Mouse (Mus musculus): ENCODE measurements around the gene Slc39a11. TPM values are rescaled to one million over a fixed set of nuclear protein-coding genes. Genes with fewer than 3 reads are reported as not detected.
A peak's percentile ranks its signal among the peaks of the same experiment; 100 is the strongest.
"Not testable (repeated sequence)": the region's sequence is repeated elsewhere in the genome, so short reads cannot be mapped to it uniquely, and the experiment has no call there.

Slc39a11 gene
- total RNA-seq, 2 experiments from 2014 or later, result 11.2 to 11.4 TPM

DNA sequence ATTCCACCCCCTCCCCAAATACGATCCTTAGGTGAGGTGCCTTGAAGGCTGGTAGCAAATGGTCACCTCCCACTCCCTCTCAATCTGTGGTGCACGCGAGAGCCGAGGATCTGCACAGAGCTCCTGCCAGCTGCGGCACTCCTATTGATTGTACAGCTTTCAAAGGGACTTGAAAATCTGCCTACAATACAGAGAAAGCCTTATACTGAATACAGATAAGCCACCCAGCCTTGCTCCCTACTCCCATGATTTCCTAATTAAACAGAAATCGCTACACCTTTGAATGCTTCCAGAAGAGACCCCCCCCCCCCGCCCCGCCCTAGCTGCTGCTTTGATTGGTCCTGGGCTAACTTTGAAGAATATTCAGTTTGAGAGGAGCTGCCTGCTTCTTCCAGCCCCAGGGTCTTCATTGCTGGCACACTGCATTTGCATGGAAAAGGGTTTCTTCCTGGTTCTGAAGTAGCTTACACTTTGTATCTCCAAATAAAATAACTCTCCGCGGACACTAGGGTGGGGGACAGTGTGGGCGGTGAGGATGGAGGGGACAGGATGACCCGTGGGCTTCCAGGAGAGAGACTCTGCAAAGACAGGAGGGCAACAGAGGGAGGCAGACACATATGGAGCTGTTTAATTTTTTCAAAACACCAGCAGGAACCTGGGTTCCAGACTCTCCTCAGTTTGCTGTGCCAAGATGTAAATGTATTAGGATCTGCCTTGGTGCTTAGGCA is 48.1 kb downstream of the Slc39a11 start:
- ATAC-seq (ENCODE audit: poor library complexity, severe bottlenecking), result no peak

- ATAC-seq (ENCODE audit: poor library complexity, severe bottlenecking), result no peak
Observed at GRCm38 (mm10) chr11:113600526-113601245, 49.2 kb downstream of the Slc39a11 start.

DNA sequence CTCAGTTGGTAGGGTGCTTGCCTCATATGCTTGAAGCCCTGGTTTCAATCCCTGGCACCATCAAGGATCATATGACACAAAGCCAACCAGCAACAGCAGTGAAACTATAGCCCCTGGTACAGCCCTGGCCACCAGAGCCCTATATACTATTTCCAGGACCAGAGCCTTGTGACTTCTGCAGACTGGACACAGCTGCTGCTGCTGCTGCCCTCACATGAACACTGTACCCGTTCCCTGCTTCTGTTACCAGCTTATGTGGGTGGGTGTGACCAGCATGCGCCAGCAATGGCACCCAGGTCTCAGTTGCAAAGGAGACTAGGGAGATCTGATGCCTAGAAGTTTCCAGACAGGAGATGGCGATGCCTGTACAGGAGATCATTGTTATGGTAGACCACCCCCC is 52.2 kb downstream of the Slc39a11 start:
- no peak for ATAC-seq (ENCODE audit: poor library complexity, severe bottlenecking)

- ATAC-seq (ENCODE audit: poor library complexity, severe bottlenecking), result no peak
Observed at GRCm38 (mm10) chr11:113595144-113595543, 54.7 kb downstream of the Slc39a11 start.

- ATAC-seq (ENCODE audit: poor library complexity, severe bottlenecking), result no peak
Observed at GRCm38 (mm10) chr11:113588936-113589335, 60.9 kb downstream of the Slc39a11 start.

- no peak for ATAC-seq (ENCODE audit: poor library complexity, severe bottlenecking)
Observed at GRCm38 (mm10) chr11:113586423-113586822, 63.5 kb downstream of the Slc39a11 start.

DNA sequence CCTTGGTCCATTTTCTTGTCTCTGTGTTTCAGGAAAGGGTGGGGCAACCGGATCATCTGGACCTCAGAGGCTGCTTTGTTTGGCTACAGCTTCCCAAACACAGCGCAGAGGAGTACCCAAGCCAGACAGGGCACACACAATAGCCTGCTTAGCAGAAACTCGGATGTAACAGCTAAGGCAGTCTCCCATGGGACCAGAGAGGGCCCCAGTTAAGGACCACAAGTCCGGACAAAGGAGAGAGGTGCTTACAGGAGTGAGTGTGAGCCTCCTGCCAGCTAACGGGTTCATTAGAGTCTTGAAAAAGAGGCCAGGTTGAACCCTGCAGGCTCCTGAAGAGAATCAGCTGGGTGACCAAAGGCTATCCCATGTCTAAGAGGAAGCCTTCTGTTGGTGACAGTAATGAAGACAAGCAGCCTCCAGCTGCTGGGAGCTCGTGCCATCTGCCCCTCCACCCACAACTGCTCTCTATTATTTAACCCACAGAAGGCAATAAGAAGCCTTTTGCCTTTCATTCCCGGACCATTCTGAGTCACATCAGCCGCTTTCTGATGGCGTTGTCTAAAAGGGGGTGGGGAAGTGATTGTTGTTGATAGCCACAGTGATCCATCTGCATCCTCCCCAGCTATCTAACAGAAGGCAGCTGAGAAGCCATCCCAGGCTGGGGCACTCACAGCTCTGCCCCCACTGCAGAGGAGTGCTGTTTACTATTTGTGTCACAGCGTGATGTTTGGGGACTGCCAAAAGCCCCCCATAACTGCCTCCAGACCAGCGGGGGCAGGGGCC is 65.8 kb downstream of the Slc39a11 start:
- ATAC-seq (ENCODE audit: poor library complexity, severe bottlenecking), result no peak

- ATAC-seq (ENCODE audit: poor library complexity, severe bottlenecking), result no peak
Observed at GRCm38 (mm10) chr11:113577221-113577620, 72.7 kb downstream of the Slc39a11 start.

DNA sequence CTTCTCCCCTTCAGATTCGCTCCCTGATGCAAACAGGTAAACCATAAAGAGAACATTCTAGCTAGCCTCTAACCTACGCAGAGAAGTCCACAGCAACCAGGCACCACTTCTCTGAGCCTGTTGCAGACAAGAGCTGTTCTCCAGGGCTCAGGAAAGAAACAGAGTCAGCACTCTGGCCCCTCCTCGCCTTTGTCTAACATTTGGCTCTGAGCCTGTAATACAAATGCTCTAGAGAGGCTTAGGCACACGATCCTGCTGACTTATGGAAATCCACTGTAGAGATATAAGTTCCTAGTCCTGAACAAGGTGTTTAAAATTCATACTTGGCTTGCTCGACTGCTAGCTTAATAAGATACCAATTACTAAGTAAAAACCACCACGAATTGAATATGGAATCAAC is 77.2 kb downstream of the Slc39a11 start:
- no peak for ATAC-seq (ENCODE audit: poor library complexity, severe bottlenecking)

GRCm38 (mm10) chr11:113571616-113572015 is 78.3 kb downstream of the Slc39a11 start:
- ATAC-seq (ENCODE audit: poor library complexity, severe bottlenecking), result no peak

- ATAC-seq (ENCODE audit: poor library complexity, severe bottlenecking), result no peak
Observed at GRCm38 (mm10) chr11:113568999-113569398, 80.9 kb downstream of the Slc39a11 start.

DNA sequence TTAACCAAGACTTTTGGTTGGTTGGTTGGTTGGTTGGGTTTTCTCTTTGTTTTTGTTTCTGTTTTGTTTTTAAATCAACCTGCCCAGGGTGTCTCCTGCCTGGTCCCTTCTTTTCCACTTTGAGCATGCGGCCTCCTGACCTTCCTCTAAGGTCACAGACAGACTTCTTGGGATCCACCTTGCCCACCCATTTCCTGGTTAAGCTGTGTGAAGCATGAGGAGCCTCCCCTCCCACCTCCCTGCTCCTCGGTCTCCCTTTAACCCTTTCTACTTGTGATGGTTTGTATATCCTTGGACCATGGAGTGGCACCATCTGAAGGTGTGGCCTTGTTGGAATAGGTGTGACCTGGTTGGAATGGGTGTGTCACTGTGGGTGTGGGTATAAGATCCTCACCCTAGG is 82.0 kb downstream of the Slc39a11 start:
- not testable (repeated sequence) for ATAC-seq (ENCODE audit: poor library complexity, severe bottlenecking)

GRCm38 (mm10) chr11:113565006-113565995 is 84.6 kb downstream of the Slc39a11 start:
- peak; percentile 94 for ATAC-seq (ENCODE audit: poor library complexity, severe bottlenecking)

DNA sequence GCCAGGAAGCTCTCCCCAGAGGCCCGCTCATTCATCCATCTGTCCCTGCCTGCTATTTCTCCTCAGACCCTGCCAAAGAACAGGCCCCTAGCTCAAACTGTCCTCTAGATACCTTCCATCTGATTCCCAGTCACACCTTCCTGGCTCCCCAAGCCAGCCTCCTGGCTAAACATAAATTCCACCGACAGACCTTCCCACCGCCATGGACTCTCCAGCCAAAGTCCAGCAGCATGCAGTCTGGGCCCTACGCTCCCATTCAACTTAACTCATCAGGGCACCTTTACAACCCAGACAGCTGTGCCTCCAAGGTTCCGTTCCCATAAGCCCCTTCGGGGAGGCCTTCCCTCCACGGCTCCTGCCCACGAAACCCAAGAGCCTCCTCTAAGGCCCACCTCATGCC is 87.6 kb downstream of the Slc39a11 start:
- ATAC-seq (ENCODE audit: poor library complexity, severe bottlenecking), result no peak

- no peak for ATAC-seq (ENCODE audit: poor library complexity, severe bottlenecking)
Observed at GRCm38 (mm10) chr11:113560150-113560549, 89.7 kb downstream of the Slc39a11 start.

DNA sequence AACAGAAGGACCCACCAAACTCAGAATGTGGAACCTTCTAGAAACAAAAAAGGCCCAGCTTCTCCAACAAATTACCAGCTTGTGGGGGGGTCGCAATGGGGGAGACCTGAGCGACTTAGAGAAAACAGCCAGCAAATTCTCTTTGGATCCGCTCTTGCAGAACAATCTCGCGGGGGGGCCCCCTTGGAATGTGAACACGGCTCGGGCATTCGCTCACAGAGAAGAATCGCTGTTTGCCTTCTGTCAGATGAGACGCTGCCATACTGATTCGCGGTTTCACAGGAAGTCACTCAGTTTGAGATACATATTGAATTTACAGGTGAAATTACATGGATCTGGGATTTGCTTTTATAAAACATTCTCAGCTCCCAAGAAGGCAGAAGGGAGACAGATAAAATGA is 91.4 kb downstream of the Slc39a11 start:
- no peak for ATAC-seq (ENCODE audit: poor library complexity, severe bottlenecking)

GRCm38 (mm10) chr11:113556142-113556541 is 93.7 kb downstream of the Slc39a11 start:
- ATAC-seq (ENCODE audit: poor library complexity, severe bottlenecking), result peak; percentile 85

DNA sequence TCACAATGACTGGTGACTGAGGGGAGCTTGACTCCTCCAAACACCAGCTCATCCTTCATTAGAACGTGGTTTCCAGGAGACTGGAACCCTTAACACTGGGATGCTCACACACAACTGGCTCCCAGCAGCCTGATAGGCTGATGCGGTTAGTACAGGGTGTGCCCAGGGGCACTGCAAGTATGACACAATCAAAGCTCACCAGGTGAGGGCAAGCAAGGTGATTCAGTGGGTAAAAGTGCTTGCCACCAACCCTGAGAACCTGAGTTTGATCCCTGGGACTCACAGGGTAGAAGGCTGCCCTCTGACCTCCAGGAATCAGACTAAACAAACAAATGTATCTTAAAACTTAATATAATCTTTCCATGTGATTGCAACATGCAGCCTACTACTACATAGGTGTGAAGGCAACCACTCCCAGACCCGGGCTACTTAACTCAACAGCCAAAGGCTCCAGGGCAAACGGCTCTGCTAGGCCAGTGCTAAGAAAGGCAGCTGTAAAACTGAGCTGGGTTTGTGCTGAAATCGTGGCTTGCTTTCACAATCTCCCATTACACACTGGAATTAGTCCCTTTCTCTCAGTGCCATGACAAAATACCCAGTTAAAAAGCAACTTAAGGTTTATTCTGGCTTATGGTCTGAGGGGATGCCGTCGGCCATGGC is 95.0 kb downstream of the Slc39a11 start:
- peak; percentile 39 for ATAC-seq (ENCODE audit: poor library complexity, severe bottlenecking)

GRCm38 (mm10) chr11:113554194-113554593 is 95.7 kb downstream of the Slc39a11 start:
- ATAC-seq (ENCODE audit: poor library complexity, severe bottlenecking), result no peak

DNA sequence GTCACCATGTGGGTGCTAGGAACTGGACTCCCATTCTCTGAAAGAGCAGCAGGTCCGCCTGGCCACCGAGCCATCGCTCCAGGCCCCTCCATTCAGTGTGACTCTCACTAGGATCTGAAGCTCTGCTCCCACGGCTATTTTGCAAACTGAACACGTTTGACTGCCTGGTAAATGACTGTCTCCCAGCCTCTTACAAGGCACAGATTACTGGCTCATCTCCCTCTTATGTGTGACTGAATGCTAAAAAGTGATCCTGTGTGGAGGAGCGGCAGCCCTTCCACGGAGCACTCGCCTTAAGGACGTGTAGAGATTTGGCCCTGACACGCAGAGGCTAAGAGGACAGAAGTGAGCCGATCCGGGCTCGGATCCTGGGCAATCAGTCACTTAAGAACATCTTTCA is 96.3 kb downstream of the Slc39a11 start:
- ATAC-seq (ENCODE audit: poor library complexity, severe bottlenecking), result no peak

All from megakaryocyte, adult 5-6 weeks (primary cell).